Mouse (Mus musculus) layer of hippocampus, postnatal 14 days (tissue): ENCODE measurements around the gene Sgms1. TPM values are rescaled to one million over a fixed set of nuclear protein-coding genes. Genes with fewer than 3 reads are reported as not detected.
"Not testable (repeated sequence)": the region's sequence is repeated elsewhere in the genome, so short reads cannot be mapped to it uniquely, and the experiment has no call there.

Experiments
- DNase-seq, 2 experiments: peaks; one replicate each; pipeline ENCODE4 v3.0.0; 2021 to 2022; ENCODE audit warnings: low spot score in 2 of 2, mixed read lengths in 1 of 2
- total RNA-seq, 2 experiments: library from RNA; stranded (reverse); gene quantifications; 2 replicates each; pipeline ENCODE4 v1.2.3; 2021

The Sgms1 gene
- total RNA-seq, 2 experiments from 2014 or later, result 45.9 to 50.9 TPM

DNA sequence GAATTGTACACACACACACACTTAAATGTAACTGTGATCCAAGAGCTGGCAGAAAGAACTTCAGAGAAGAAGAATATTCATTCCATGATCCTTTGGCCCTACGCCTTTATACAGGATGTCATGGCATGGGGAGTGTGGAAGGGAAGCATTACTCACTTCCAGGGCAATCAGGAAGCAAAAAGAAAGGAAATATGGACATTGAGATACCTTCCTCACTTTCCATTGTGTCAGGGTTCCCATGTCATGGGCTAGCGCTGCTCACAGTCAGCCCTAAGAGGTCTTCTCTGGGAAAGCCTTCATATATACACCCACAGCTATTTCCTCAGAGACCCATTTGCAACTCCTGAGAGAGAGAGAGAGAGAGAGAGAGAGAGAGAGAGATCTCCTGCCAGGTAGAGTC is 282.8 kb downstream of the Sgms1 start:
- no peak for DNase-seq

GRCm38 (mm10) chr19:32104217-32104616 is 285.3 kb downstream of the Sgms1 start:
- no peak for DNase-seq

DNA sequence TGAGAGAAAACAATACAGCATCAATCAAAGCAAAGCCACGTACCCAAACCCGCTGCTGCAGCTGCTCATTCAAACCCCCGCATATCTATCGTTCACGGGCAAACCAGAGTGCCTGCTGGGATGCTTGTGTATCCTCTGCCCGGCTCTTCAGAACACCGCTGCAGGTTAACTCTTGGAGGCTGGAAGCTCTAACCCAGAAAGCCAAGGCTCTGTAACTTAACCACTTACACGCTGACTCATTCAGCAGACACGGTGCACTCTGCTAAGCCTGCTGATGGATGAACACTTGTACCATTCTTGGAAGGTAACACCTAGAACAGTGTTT is 286.6 kb downstream of the Sgms1 start:
- DNase-seq, result peak in 1 of 2 experiments; percentile 30

DNA sequence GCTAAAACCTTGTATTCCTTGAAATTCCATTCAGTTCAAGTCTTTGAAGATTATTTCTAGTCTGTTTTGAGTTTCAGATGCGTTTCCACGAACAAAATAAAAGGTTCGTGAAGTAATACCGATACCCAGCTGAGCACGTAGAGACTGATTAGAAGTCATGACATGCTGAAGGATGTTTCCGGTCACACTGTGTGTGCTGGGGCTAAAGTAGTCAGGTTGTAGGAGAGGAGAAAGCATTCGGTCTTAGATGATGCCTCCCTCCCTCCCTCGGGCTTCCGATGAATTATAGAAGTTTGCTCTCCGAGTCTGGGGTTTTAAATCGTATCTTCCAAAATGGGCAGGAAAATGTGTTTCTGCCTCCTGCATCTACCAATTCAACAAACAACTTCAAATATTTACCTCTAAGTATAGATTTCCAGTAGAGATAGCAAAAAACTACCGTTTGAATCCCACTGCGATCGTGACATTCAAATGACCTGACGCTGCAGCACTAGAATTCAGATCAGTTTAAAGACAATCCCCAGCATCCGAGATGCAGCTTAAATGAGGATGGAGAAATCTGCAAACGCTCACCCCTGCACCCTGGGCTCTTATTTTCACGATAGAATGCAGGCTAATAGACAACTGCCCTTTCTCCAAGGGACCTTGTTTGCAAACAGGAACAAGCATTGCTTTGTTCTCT is 287.1 kb downstream of the Sgms1 start:
- DNase-seq, result no peak

- DNase-seq, result no peak
Observed at GRCm38 (mm10) chr19:32098582-32098981, 290.9 kb downstream of the Sgms1 start.

- no peak for DNase-seq
Observed at GRCm38 (mm10) chr19:32092358-32092757, 297.2 kb downstream of the Sgms1 start.

DNA sequence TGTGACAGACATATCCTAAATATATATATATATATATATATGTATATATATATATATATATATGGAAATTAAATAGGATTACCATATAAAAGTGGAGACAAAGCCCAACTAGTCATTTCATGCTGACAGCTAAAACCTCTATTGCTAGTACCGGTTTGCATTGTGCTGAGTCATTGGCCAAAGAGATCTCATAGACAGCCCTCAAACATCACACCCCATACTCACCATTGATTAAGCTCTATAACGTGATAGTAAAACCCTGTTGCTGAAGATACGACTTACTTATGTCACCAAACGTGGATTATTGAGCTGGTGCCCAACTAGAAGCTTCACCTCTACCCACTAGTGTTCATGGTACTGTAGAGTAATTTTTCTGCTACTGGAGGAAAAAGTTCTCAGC is 298.7 kb downstream of the Sgms1 start:
- no peak for DNase-seq

- no peak for DNase-seq
Observed at GRCm38 (mm10) chr19:32088570-32088969, 300.9 kb downstream of the Sgms1 start.

DNA sequence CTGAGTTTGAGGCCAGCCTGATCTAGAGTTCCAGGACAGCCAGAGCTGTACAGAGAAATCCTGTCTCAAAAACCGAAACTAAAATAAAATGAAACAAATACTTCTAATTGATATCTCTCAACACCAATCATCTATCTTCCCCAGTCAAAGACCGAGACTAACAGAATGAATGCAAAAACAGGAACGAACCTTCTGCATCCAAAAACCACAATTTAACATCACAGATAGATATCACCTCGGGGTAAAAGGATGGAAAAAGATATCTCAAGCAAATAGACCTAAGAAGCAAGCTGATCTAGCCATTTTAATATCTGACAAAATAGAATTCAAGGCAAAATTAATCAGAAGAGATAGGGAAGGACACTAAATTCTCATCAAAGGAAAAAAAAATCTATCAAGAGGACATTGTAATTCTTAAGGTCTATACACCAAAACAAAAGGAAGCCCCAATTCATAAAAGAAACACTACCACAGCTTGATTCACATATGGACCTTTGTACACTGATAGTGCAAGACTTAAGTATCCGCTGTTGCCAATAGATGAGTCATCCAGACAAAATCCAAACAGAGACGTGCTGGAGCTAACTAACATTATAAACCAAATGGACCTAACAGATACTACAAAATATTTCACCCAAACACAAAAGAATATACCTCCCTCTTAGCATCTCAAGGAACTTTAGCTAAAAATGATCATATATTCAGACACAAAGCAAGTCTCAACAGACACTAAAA is 301.6 kb downstream of the Sgms1 start:
- no peak for DNase-seq

GRCm38 (mm10) chr19:32084813-32085212 is 304.7 kb downstream of the Sgms1 start:
- DNase-seq, result not testable (repeated sequence)

Other genes with a start within 250 kb of the Sgms1 start
- gene Rpl9-ps6, start 76.9 kb upstream of the Sgms1 start, total RNA-seq, result 10 to 100 TPM; 29.4 to 31.5 TPM
- 10 to 100 TPM; 50.3 to 52.0 TPM for gene Minpp1, start 96.1 kb upstream of the Sgms1 start, total RNA-seq
- gene Papss2, start 206.1 kb upstream of the Sgms1 start, total RNA-seq, result 1 to 10 TPM; 7.3 to 8.4 TPM